Mouse (Mus musculus) kidney, adult 9 months (tissue): Measurements from ENCODE around the gene Slco6c1.
A peak's percentile ranks its signal among the peaks of the same experiment; 100 is the strongest.

Source experiments
- DNase-seq: peaks from one replicate; pipeline ENCODE4 v3.0.0; 2022

Slco6c1 gene

DNA sequence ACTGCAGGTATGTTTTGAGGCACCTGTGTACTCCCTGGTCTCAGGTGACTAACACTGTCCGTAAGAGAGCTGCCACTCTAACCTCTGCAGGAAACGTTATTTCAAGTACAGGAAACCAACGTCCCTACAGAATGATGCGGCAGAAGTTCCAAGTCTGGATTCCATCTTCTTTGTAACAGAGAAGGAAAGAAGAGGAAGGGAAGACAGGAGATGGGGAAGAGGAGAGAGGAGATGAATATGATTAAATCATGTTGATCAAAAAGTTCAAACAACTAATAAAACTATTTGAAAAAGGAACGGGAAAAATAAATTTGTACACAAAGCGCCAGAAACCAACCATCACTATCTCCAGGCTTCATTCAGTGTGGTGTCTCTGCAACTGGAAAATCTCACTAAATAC is at the start of gene Slco6c1:
Gene Slco6c1 (minus strand): TSS at position 101 of the 400 bp plus-strand sequence.
- no peak for DNase-seq

- no peak for DNase-seq
These were observed 89.1 kb downstream of the Slco6c1 start for GRCm38 (mm10) chr1:97038982-97039381.

DNA sequence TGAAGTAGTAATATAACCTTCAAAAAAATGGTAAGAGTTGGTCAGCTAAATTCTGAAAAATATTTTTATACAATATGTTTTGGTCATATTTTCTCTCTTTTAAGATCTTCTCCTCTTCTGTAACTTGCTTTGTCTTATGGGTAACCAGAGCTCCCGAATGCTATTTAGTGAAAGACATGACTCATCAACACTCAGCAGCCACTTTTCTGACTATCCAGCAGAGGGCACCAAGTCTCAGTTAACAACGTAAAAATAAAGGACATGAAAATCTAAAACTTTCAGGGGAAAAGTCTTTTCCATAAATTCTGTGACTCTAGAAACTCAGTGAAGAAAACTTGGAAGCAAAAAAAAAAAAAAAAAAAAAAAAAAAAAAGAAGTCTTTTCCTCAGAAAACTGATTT is 89.6 kb downstream of the Slco6c1 start:
- peak; percentile 17 for DNase-seq

- DNase-seq, result no peak
These were observed 90.1 kb downstream of the Slco6c1 start for GRCm38 (mm10) chr1:97037955-97038354.

DNA sequence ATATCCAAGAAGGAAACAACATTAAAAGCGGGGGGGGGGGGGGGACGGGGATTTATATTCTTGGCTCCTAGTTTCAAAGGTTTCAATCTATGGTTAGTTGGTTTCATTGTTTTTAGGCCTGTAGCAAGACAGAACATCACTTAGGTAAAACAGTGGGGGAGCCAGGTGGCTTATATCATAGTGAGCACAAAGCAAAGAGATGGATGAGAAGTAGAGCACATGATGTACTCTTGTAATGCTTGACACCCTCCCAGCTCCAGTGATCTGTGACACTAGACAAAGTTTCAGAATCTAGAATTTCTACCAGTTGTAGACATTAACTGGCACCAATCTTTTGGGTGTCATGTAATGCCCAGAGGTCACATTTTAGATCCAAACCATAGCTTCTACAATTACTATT is 106.7 kb downstream of the Slco6c1 start:
- DNase-seq, result no peak

DNA sequence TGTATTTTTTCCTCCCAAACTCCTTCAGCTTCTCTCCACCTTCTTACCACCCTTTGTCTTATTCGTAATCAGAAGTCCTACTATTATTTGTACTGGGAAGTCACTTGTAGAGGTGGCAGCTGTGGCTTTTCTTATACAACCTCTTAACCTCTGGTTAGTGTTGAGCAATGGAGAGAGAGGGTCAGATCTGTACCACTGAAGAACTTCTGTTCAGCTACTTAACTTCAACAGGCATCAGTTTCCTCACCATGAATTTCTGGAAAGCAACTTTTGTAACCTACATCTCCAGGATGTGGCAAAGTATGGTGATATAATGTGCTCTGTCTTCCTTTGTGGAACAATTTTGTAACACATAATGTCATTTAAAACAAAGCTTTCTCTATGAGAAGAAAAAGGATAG is 108.7 kb downstream of the Slco6c1 start:
- no peak for DNase-seq

DNA sequence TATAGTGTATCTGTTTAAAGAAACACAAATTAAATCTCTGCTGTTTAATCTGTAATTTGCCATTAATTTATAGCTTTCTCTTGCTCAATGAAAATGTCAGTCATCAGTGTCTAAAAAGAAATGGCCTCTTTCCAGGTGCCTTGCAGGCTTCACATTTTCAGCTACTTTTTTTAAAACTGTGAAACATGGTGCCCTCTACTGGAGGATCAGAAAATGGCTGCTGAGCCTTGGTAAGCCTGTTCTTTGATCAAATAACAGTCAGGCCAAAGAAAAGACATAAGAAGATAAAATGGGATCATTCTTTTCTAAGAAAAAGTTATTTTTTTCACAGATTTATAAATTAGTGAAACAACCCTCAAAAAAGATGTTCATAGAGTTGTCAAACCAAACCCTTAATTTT is 109.1 kb downstream of the Slco6c1 start:
- DNase-seq, result peak; percentile 66
